Mouse (Mus musculus): ENCODE results near the gene Vwa7. TPM values are rescaled to one million over a fixed set of nuclear protein-coding genes. Genes with fewer than 3 reads are reported as not detected.
"Not testable (repeated sequence)": the region's sequence is repeated elsewhere in the genome, so short reads cannot be mapped to it uniquely, and the experiment has no call there.

The Vwa7 gene
- polyA plus RNA-seq, 1 experiment from 2014 or later: 0.15 TPM

DNA sequence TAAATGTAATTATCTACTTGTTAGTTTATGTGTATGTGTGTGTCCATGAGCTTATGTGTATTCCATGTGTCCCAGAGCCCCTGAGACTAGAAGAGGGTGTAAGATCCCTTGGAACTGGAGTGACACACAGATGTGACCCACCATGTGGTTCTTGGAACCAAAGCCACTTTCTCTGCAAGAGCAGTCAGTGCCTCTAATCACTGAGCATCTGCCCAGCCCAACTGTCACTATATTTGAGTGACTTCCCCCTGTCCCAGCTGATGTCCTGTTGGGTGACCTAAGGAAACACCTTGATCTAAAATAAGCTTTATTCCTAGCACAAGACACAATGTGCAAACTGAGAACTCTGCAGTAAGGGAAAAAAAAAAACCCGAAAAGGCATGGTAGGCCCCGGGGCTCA lies 11.9 kb downstream of the Vwa7 start:
- no peaks in the 10 kb centered on the region for H3K9me3 ChIP-seq (replicated peaks)
- no peaks in the 10 kb centered on the region for H3K36me3 ChIP-seq
- 85% methylated on average over 2 of the region's 2 CpGs for WGBS
- no peak overlapping the region for H3K4me3 ChIP-seq
- H3K27ac ChIP-seq: no peak overlapping the region
- no peak for DNase-seq (ENCODE audit: low spot score)
- H3K27me3 ChIP-seq (ENCODE audit: low read depth, poor library complexity, severe bottlenecking): peaks cover 4% of the 10 kb centered on the region; the same call in 1 of the 2 replicates
- H3K4me1 ChIP-seq: peaks cover 51% of the 10 kb centered on the region

DNA sequence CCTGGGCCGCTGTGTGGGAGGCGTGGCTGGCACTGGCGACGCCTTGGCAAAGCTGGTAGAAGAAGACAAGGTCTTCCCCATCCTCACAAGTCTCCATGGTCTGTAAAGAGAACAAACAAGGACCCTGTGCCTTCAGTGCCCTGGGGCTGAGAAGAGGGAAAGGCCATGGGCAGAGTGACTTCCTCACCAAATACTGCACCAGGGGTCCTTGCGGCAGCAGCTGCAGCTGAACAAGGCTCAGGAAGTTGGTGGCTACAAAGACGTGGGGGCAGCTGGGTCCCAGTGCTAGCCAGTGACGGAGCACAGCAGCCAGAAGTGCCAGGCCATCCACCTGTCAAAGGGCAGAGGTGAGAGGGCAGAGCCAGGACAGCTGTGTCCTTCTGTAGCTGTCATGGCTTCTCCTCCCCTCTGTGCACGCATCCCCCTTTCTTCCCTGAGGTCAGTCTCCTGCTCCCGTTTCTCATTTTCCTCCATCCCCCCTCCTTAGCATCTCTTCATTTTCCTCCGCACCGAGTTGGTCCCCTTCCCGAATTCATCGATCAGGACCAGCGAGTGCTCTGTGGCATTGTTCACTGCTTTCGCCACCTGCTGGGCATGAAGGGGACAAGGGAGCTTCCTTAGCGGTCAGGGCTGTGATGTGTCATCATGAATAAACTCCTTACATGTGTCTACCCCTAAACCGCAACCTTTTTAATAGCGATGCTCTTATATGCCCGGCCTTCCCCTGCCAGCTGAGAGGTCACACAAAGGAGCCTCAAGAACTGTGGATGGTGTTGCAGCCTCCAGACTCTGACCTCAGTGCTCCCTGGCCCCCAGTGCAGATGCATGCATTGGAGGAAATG lies 13.5 kb downstream of the Vwa7 start:
- Histone ChIP-seq H3K27ac (0 out of 2 replicates have a peak overlapping the region, but pooled peaks have one; percentile 9), H3K4me3 (0 out of 2 replicates have a peak overlapping the region, but pooled peaks have one; percentile 3), H3K36me3 (no peaks in the 10 kb centered on the region), H3K27me3 (ENCODE audit: low read depth, poor library complexity, severe bottlenecking) (peaks cover 4% of the 10 kb centered on the region; the same call in 1 of the 2 replicates), H3K4me1 (peaks cover 35% of the 10 kb centered on the region), H3K9me3 (replicated peaks) (no peaks in the 10 kb centered on the region)
- 38% methylated on average over 19 of the region's 19 CpGs for WGBS
- DNase-seq (ENCODE audit: low spot score): peak; percentile 43

DNA sequence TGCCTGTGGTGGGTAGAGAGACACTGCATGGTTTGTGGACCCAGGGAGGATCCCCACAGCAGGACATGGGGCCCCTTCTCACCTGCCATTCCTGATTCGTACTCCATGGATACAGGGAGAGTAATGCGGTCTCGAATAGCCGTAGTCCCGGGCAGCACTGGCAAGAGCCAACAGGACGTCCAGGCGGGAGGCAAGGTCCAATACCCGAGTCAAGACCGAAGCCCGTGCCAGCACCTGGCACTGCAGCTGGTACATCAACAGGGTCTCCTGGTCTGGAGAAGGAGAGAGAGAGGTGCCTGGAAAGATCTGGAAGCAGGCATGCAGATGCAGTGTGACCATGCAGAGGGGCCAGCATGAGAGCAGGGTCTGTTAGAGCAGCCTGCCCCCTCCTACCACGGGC lies 14.9 kb downstream of the Vwa7 start:
- H3K27me3 ChIP-seq (ENCODE audit: low read depth, poor library complexity, severe bottlenecking): peaks cover 4% of the 10 kb centered on the region; the same call in 1 of the 2 replicates
- no peaks in the 10 kb centered on the region for H3K36me3 ChIP-seq
- peaks cover 30% of the 10 kb centered on the region for H3K4me1 ChIP-seq
- H3K27ac ChIP-seq: peak overlapping the region; percentile 21; the same call in 1 of the 2 replicates
- WGBS: 90% methylated on average over 11 of the region's 11 CpGs
- no peak overlapping the region for H3K4me3 ChIP-seq
- DNase-seq (ENCODE audit: low spot score): peak; percentile 27
- no peaks in the 10 kb centered on the region for H3K9me3 ChIP-seq (replicated peaks)

DNA sequence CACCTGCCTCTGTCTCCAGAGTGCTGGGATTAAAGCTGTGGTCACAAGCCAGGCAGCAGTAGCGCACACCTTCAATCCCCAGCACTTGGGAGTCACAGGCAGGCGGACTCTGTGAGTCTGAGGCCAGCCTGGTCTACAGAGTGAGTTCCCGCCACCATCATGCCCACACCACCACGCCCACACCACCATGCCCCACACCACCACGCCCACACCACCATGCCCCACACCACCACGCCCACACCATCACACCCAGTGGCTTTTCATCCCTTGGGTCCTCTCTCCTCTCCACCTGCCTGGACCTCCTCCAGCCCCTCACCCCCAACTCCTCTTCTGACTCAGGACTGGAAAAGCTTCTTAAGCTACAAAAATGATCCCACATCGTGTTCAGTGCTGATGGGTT lies 15.5 kb downstream of the Vwa7 start:
- WGBS: 92% methylated on average over 7 of the region's 7 CpGs
- Histone ChIP-seq H3K4me3 (no peak overlapping the region), H3K36me3 (no peaks in the 10 kb centered on the region), H3K27me3 (ENCODE audit: low read depth, poor library complexity, severe bottlenecking) (peaks cover 4% of the 10 kb centered on the region; the same call in 1 of the 2 replicates), H3K27ac (no peak overlapping the region), H3K4me1 (peaks cover 27% of the 10 kb centered on the region), H3K9me3 (replicated peaks) (no peaks in the 10 kb centered on the region)
- no peak for DNase-seq (ENCODE audit: low spot score)

DNA sequence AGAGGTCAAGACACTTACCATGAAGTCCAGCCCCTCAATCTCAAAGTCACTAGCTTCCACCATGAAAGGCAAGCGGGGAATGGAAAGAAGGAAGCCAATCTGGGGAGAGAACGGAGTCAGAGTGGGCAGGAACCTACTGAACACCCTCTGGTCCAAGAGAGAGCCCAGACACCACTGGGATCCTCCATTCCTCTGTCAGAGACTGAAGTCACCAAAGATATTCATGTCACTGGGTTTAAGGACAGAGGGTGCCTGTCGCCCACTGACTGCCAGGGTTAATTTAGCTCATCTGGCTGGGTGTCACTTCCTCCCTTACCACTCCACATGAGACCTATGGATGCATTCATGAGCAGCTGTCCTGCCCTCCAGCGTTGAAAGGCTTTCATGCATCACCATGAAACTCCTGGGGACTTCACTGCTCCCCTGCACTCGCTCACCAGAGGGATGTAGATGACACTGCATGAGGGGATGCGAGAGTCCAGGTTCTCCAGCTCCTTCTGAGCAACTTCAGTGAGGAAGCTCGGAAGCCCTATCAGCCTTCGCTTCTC lies 16.0 kb downstream of the Vwa7 start:
- DNase-seq (ENCODE audit: low spot score): peak; percentile 27

DNA sequence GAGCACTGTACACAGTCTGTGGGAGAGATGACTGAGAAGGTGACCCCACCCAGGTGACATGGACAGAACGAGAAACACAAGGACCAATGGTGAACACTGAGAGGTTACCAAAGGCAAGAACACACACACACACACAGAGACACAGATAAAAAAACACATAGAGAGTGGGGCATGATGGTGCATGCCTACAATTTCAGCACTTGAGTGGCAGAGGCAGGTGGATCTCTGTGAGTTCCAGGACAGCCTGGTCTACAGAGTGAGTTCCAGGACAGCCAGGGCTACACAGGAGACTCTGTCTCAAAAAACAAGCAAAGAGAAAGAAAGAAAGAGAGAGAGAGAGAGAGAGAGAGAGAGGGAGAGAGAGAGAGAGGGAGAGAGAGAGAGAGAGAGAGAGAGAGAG lies 17.3 kb downstream of the Vwa7 start:
- not testable (repeated sequence) for H3K9me3 ChIP-seq (replicated peaks); H3K27ac ChIP-seq; H3K27me3 ChIP-seq (ENCODE audit: low read depth, poor library complexity, severe bottlenecking); DNase-seq (ENCODE audit: low spot score); H3K4me3 ChIP-seq; H3K36me3 ChIP-seq
- 89% methylated on average over 1 of the region's 1 CpGs for WGBS
- peaks cover 19% of the 10 kb centered on the region for H3K4me1 ChIP-seq

More for the DNA sequence above, 16.0 kb downstream of the Vwa7 start:
- Histone ChIP-seq H3K27ac (no peak overlapping the region), H3K4me3 (no peak overlapping the region), H3K27me3 (ENCODE audit: low read depth, poor library complexity, severe bottlenecking) (peaks cover 4% of the 10 kb centered on the region; the same call in 1 of the 2 replicates), H3K9me3 (replicated peaks) (no peaks in the 10 kb centered on the region), H3K36me3 (no peaks in the 10 kb centered on the region), H3K4me1 (peaks cover 22% of the 10 kb centered on the region)
- 73% methylated on average over 8 of the region's 8 CpGs for WGBS

DNA sequence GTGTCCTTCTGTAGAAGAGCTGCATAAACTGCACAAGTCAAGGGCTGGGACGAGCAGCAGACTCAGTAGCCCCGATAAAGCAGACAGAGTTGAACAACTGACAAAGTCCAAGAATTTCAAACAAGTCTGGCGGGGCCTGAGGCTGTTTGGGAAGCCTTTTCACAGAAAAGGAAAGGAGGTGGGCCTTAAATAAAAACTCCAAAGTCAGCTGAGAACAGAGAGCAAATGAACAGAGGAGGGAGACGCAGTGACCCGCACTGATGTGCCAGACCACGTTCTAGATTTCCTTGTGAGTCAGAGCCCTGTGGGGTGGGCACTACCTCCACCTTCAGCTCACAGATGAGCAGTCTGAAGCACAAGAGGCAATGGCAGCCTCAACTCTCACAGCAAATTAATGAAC lies 18.5 kb downstream of the Vwa7 start:
- Histone ChIP-seq H3K9me3 (replicated peaks) (no peaks in the 10 kb centered on the region), H3K4me1 (peaks cover 7% of the 10 kb centered on the region), H3K4me3 (no peak overlapping the region), H3K27ac (no peak overlapping the region), H3K27me3 (ENCODE audit: low read depth, poor library complexity, severe bottlenecking) (peaks cover 4% of the 10 kb centered on the region; the same call in 1 of the 2 replicates), H3K36me3 (no peaks in the 10 kb centered on the region)
- DNase-seq (ENCODE audit: low spot score): peak; percentile 25
- WGBS: 86% methylated on average over 6 of the region's 6 CpGs

DNA sequence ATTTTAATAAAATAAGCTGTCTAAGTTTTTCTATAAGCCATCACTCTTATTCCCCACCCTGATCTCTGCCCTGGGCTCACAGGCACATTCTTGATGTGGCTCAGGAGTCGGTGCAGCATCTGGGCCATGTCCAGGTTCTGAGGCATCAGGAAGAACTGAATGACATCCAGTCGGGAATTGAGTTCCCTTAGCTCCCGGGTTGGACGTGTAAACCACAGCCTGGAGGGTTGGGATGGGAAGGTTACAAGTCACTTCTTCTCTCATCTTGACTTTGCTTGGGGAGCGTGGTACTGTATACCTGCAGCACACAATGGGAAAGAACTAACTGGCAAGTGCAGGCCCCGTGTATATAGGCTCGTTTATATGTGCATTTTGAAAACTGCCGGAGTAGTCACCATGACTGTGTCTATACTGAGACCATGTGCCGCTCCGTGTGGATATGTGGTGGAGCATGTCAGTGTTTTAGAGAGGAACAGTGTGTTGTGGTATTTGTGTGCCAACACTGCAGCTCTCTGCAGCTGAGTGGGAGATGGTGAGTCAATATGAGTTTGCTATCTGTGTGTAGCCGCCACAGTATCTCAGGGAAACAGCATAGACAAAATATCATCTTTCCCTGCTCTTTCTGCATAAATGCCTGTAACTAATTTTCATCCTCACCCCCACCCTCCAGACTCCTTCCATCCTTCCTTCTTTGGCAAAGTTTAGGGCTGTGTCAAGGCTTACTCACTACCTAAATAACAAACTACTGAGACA lies 22.9 kb downstream of the Vwa7 start:
- DNase-seq (ENCODE audit: low spot score): peak; percentile 24

DNA sequence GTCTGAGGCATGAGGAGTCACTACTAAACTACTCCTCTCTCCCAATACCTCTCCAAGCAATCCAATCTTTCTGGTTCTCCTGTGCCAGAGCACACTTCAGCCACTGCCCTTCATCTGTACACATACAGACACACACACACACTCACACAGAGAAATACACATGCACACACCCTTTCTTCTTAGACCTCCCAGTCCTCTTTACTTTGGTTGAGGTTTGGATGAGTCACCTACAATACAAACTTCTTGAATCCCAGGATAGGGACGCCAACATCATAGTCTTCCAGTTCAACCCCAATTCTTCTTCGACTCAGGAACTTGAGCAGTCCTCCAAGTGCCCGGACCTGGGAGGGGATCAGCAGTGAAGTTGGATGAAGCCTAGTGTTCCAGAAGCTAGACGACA lies 27.4 kb downstream of the Vwa7 start:
- WGBS: 86% methylated on average over 4 of the region's 4 CpGs
- peaks cover 42% of the 10 kb centered on the region for H3K4me1 ChIP-seq

More for the DNA sequence above, 22.9 kb downstream of the Vwa7 start:
- Histone ChIP-seq H3K9me3 (replicated peaks) (no peaks in the 10 kb centered on the region), H3K4me1 (0 out of 2 replicates have a peak, but pooled peaks cover 4% of the 10 kb centered on the region), H3K4me3 (no peak overlapping the region), H3K27ac (no peak overlapping the region), H3K27me3 (ENCODE audit: low read depth, poor library complexity, severe bottlenecking) (no peaks in the 10 kb centered on the region), H3K36me3 (no peaks in the 10 kb centered on the region)
- WGBS: 89% methylated on average over 11 of the region's 11 CpGs

DNA sequence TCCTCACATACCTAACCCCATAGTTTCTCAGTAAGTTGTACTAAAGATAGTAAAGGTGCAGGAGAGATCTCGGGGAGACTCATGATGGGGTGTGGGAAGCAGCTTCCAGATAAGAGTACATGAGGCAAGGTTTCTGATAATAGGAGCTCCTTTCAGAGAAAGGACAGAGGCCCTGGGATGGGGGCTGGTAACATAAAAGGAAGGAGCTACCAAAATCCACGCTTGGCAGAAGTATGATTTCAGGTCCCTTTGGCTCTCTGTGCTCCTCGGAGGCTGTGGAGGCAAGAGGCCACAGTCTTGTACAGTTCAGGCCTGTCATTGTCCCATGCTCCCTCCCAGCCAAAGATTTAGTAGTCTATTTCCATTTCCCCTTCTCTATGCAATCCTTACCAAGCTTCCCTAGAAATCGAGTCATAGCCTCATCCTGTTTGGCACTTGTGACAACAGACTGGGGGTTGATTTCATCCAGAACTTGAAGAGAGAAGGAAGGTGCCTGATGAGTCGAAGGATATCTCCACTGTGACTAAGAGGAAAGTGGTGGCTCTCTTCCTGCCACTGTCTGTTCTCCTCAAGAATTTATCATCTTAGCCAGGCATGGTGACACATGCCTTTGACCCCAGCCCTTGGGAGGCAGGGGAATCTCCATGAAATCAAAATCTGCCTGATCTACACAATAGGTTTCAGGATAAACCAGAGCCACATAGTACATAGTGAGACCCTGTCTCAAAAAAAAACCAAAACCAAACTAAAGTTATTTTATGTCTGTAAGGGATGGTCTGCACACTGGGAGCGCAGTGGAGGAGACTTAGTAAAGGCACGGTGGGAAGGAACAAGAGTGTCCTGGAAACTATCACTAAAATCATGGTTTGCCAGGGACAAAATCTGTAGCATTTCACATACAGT lies 28.8 kb downstream of the Vwa7 start:
- H3K27me3 ChIP-seq (ENCODE audit: low read depth, poor library complexity, severe bottlenecking): no peaks in the 10 kb centered on the region
- peak overlapping the region; percentile 97 for H3K27ac ChIP-seq
- peak overlapping the region; percentile 70 for H3K4me3 ChIP-seq
- WGBS: 86% methylated on average over 7 of the region's 7 CpGs
- H3K9me3 ChIP-seq (replicated peaks): no peaks in the 10 kb centered on the region
- peaks cover 55% of the 10 kb centered on the region for H3K4me1 ChIP-seq
- DNase-seq (ENCODE audit: low spot score): peak; percentile 28
- H3K36me3 ChIP-seq: no peaks in the 10 kb centered on the region

More for the DNA sequence above, 27.4 kb downstream of the Vwa7 start:
- no peaks in the 10 kb centered on the region for H3K27me3 ChIP-seq (ENCODE audit: low read depth, poor library complexity, severe bottlenecking)
- H3K36me3 ChIP-seq: no peaks in the 10 kb centered on the region
- no peaks in the 10 kb centered on the region for H3K9me3 ChIP-seq (replicated peaks)
- H3K27ac ChIP-seq: no peak overlapping the region; the same call in 1 of the 2 replicates
- no peak for DNase-seq (ENCODE audit: low spot score)
- H3K4me3 ChIP-seq: no peak overlapping the region

DNA sequence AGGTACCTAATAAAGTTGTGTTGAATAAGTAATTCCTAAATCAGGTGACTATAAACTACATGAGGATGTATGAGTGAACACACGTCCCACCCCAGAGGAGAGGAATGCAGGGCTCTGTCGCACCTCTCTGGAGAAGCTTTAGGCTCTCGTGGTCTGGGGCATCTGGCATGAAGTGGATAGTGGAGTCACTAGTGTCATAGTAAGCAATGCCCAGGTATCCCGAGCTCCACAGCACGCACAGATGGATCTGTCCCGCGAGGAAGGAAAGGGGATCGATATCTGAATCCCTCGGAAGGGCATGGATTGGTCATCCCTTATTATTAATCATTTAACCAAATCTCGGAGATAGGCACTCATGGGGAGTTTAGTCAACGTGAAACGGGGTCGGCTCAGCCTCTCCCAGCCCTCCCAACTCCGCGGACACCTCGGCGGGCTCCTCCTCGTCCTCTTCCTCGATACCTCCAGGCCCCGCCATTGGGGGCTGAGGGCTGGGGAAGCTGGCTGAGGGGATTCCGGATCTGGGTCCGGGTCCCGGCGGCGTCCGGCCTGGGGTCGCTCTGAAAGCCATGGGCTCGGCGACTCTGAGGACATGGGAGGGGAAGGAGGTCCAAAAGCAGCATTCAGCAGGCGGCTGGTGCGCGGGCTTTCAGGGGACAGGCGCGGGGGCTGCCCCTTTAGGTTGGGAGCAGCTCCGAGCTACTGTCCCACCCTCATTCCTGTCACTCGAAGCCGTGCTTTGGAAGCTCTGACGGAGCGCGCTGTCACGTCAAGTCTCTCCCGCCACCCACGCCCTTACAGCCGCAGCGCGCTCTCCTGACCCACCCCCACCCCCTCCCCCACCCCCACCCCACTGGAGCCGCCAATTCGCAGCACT lies 29.7 kb downstream of the Vwa7 start:
- Histone ChIP-seq H3K4me3 (peak overlapping the region; percentile 70), H3K27me3 (ENCODE audit: low read depth, poor library complexity, severe bottlenecking) (no peaks in the 10 kb centered on the region), H3K9me3 (replicated peaks) (no peaks in the 10 kb centered on the region), H3K4me1 (peaks cover 64% of the 10 kb centered on the region), H3K27ac (peak overlapping the region; percentile 97), H3K36me3 (no peaks in the 10 kb centered on the region)
- 5% methylated on average over 48 of the region's 48 CpGs for WGBS
- no peak for DNase-seq (ENCODE audit: low spot score)
